Mouse (Mus musculus) limb, embryonic 11.5 days (tissue): ENCODE results near the gene Trarg1. TPM values are rescaled to one million over a fixed set of nuclear protein-coding genes. Genes with fewer than 3 reads are reported as not detected.

Experiments
- ATAC-seq: fragments of 200-750 bp; cut with Nextera tagmentation; 2 replicates; pipeline ENCODE4 v1.8.0; 2017; ENCODE audit warnings: low read depth; ENCODE audit not compliant: insufficient number of reproducible peaks, low FRiP score, low TSS enrichment
- DNase-seq: peaks from one replicate; pipeline ENCODE4 v3.0.0-alpha.2; 2015; ENCODE audit warnings: low spot score
- H3K27ac ChIP-seq: fragments of 300-500 bp; sonication (generic); replicated peaks from 2 replicates; pipeline ENCODE4 v1.5.1; 2014; ENCODE audit warnings: low read depth, mild to moderate bottlenecking, low read length
- H3K27me3 ChIP-seq: fragments of 300-500 bp; sonication (generic); 2 replicates; pipeline ENCODE4 v1.6.1; 2014; ENCODE audit warnings: mild to moderate bottlenecking, low read length, mixed read lengths; ENCODE audit not compliant: control insufficient read depth, insufficient read depth
- H3K36me3 ChIP-seq: fragments of 300-500 bp; sonication (generic); 2 replicates; pipeline ENCODE4 v1.6.1; 2014; ENCODE audit warnings: mild to moderate bottlenecking, low read length, moderate library complexity, mixed read lengths; ENCODE audit not compliant: control insufficient read depth, insufficient read depth
- H3K4me1 ChIP-seq: fragments of 300-500 bp; sonication (generic); 2 replicates; pipeline ENCODE4 v1.6.1; 2014; ENCODE audit warnings: low read length, mixed read lengths; ENCODE audit not compliant: control insufficient read depth, insufficient read depth
- H3K4me2 ChIP-seq: fragments of 300-500 bp; sonication (generic); 2 replicates; pipeline ENCODE4 v1.6.1; 2014; ENCODE audit warnings: low read depth, mild to moderate bottlenecking, moderate library complexity; ENCODE audit not compliant: severe bottlenecking
- H3K4me3 ChIP-seq: fragments of 300-500 bp; sonication (generic); 2 replicates; pipeline ENCODE4 v1.5.1; 2014; ENCODE audit warnings: low read depth, low read length
- H3K9ac ChIP-seq: fragments of 300-500 bp; sonication (generic); 2 replicates; pipeline ENCODE4 v1.6.1; 2014; ENCODE audit warnings: mild to moderate bottlenecking, low read length
- H3K9me3 ChIP-seq: fragments of 300-500 bp; sonication (generic); 2 replicates; pipeline ENCODE4 v1.6.1; 2016; ENCODE audit warnings: low read length; ENCODE audit not compliant: control insufficient read depth
- WGBS: fragments of 180-500 bp; shearing (Covaris S2); extraction: QIAGEN DNeasy Blood & Tissue Kit; methylation state at CpG from one replicate; pipeline ENCODE4 v1.1.7; 2014; 5-methylcytosine and 5-hydroxymethylcytosine counted together
- polyA plus RNA-seq: library from polyadenylated mRNA; unstranded; fragments of >200 nt; fragmentation: Nextera tagmentation; extraction: Ambion mirVana; gene quantifications from 2 replicates; pipeline ENCODE4 v1.2.1, GENCODE M21; 2014

The Trarg1 gene
- polyA plus RNA-seq, 1 experiment from 2014 or later = 0.08 TPM

DNA sequence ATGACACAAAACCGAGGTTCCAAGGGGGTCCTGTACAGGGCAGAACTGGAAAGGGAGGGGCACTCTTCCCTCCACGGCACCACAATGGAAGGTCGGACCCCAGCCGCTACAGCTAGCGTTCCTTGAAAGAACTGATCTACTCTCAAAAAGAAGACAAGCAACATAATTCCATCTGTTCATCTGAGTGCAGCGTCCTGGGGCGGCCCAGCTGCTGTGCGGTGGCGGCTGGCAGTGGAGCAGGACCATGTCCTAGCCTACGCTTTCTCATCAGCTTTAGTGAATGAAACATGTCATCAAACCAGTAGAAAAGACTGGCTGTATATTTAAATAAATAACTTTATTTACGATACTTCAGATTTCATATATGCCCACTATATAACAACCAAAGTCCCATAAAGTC, 48.5 kb downstream of the Trarg1 start:
- ATAC-seq (no peak), DNase-seq (no peak)
- Histone ChIP-seq H3K9ac (no peak overlapping the region), H3K4me2 (no peak overlapping the region), H3K36me3 (peaks cover 13% of the 10 kb centered on the region; the same call in 1 of the 2 replicates), H3K27me3 (no peaks in the 10 kb centered on the region), H3K4me3 (no peak overlapping the region), H3K9me3 (no peaks in the 10 kb centered on the region), H3K4me1 (no peaks in the 10 kb centered on the region), H3K27ac (no peak overlapping the region)
- 94% methylated on average over 11 of the region's 11 CpGs for WGBS

DNA sequence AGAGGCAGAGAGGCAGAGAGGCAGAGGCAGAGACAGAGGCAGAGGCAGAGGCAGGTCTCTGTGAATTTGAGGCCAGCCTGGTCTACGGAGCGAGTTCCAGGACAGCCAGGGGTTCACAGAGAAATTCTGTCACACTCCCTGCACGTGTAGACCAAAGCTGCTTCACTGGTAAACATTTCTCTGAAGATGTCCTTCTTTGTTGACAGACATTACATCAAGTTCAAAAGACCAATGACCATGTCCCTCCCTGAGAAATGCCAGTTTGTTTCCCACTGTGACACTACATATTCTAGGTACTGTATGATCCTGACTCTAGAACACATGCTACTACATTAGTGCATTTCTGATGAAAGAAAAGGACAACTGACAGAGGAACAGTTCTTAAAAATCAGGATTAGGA, 51.0 kb downstream of the Trarg1 start:
- Histone ChIP-seq H3K27me3 (no peaks in the 10 kb centered on the region), H3K9ac (no peak overlapping the region), H3K27ac (no peak overlapping the region), H3K9me3 (no peaks in the 10 kb centered on the region), H3K4me1 (no peaks in the 10 kb centered on the region), H3K4me3 (no peak overlapping the region), H3K4me2 (no peak overlapping the region), H3K36me3 (peaks cover 13% of the 10 kb centered on the region; the same call in 1 of the 2 replicates)
- no peak for DNase-seq
- no peak for ATAC-seq
- 87% methylated on average over 3 of the region's 3 CpGs for WGBS

DNA sequence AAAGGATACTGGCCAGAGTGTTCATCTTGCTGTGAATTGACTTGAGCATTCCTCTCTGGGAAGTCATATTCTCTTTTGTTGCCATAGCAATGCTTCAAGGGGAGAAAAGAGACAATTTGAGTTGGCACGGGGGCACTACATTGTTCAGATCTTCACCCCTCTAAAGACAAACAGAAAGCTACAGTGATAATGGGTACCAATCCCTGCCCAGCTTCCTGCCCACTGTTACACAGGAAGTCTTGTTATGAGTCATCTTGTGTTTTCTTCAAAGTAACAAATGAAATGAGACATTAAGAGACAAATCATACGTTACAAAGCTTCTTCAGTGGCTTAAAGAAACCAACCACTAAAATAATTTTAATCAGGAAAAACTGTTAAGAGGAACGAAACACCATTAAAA, 55.0 kb downstream of the Trarg1 start:
- DNase-seq (no peak), ATAC-seq (no peak)
- Histone ChIP-seq H3K9ac (no peak overlapping the region), H3K27me3 (no peaks in the 10 kb centered on the region), H3K27ac (no peak overlapping the region), H3K36me3 (peaks cover 8% of the 10 kb centered on the region; the same call in 1 of the 2 replicates), H3K4me1 (no peaks in the 10 kb centered on the region), H3K4me2 (no peak overlapping the region), H3K4me3 (no peak overlapping the region), H3K9me3 (no peaks in the 10 kb centered on the region)
- 88% methylated on average over 3 of the region's 3 CpGs for WGBS

DNA sequence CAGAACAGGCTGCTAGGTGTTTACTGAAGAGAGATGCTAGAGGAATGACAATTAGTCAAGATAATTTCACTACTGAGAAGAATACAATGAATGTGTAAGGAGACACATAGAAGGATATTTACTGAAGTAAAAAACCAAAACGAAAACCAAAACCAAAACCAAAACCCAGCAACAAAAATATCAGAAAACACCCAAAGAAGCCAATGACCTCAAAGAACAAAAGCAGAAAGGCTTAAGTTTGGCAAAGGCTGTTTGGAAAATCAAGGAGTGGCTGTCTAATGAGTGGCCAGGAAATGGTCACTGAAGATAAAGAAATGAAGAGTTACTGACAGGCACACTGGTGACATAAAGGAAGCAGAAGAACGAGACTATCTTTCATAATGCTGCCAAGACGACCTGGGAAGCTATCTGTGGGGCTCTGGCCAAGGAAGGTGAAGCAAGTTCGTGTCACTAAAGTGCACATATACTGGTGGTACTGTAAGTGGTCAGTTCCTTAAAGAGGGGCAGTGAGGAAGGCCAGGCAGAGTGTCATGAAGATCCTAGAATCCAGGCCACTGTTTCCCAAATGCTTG, 56.2 kb downstream of the Trarg1 start:
- H3K4me3 ChIP-seq = no peak overlapping the region
- H3K36me3 ChIP-seq = peaks cover 3% of the 10 kb centered on the region; the same call in 1 of the 2 replicates
- DNase-seq (no peak), ATAC-seq (no peak)
- H3K9me3 ChIP-seq = no peaks in the 10 kb centered on the region
- H3K4me1 ChIP-seq = no peaks in the 10 kb centered on the region
- H3K27ac ChIP-seq = no peak overlapping the region
- H3K4me2 ChIP-seq = no peak overlapping the region
- WGBS = 86% methylated on average over 4 of the region's 4 CpGs
- no peak overlapping the region for H3K9ac ChIP-seq
- H3K27me3 ChIP-seq = no peaks in the 10 kb centered on the region

DNA sequence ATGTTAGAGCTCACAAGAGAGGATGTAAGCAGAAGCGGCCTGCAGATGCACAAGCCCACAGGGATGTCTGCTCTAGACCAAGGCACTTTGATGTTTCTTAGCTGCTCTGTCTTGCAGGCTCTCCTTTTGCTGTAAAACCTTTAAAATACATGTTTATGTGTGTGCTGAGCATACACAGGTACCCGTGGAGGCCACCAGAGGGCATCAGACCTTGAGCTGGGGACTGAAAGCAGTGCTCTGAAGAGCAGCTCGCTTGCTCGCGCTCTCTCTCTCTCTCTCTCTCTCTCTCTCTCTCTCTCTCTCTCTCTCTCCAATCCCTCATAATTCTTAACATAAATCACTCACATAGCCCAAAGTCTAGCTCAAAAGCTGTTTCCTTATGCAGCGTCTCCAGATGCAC, 59.5 kb downstream of the Trarg1 start:
- no peak for ATAC-seq
- Histone ChIP-seq H3K27me3 (no peaks in the 10 kb centered on the region), H3K36me3 (peaks cover 4% of the 10 kb centered on the region; the same call in 1 of the 2 replicates), H3K4me3 (no peak overlapping the region), H3K27ac (no peak overlapping the region), H3K9ac (no peak overlapping the region), H3K4me1 (no peaks in the 10 kb centered on the region), H3K4me2 (no peak overlapping the region), H3K9me3 (no peaks in the 10 kb centered on the region)
- WGBS = 70% methylated on average over 6 of the region's 6 CpGs
- DNase-seq = peak; percentile 49

DNA sequence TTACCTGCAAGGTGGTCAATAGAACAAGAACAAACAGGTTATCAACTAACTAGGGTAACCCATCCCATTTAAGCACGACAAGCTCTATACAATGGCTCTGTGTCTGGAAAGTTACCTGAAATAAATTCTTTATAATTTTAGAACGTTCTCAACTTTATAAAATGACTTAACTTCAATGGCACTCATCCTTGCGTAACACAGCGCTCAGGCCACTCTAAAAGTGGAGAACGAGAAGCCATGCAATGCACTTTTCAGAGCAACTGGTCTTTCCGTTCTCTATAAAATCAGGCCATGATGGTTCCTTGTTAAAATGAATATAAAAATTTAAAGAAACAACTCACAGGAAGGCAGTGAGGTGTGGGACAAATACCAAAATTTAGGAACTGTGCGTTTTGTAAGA, 62.9 kb downstream of the Trarg1 start:
- 95% methylated on average over 7 of the region's 7 CpGs for WGBS
- ATAC-seq (no peak), DNase-seq (no peak)
- no peak overlapping the region for H3K4me2 ChIP-seq
- H3K9me3 ChIP-seq = no peaks in the 10 kb centered on the region
- H3K27ac ChIP-seq = no peak overlapping the region
- H3K4me1 ChIP-seq = no peaks in the 10 kb centered on the region
- H3K36me3 ChIP-seq = peaks cover 5% of the 10 kb centered on the region; the same call in 1 of the 2 replicates
- H3K4me3 ChIP-seq = no peak overlapping the region
- no peak overlapping the region for H3K9ac ChIP-seq
- no peaks in the 10 kb centered on the region for H3K27me3 ChIP-seq

DNA sequence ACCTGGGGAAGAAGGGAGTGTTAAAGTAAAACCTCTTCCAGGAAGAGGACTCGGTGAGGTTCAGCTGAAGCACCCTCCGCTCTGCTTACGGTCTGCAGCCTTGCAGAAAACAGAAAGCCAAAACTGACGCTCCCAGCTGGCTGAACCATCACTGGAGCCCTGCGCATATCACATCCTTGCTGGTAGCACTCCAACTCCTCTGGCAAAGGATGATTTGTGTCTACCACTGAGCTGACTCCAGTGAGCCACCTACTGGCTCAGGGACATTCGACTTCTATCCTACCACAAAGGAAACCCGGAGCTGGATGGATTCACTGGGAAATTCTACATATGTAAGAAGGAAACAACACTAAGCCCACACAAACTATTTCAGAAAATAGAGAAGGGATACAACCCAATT, 64.9 kb downstream of the Trarg1 start:
- H3K4me1 ChIP-seq = no peaks in the 10 kb centered on the region
- no peak overlapping the region for H3K27ac ChIP-seq
- no peak overlapping the region for H3K4me3 ChIP-seq
- ATAC-seq (no peak), DNase-seq (no peak)
- no peak overlapping the region for H3K4me2 ChIP-seq
- H3K36me3 ChIP-seq = peaks cover 10% of the 10 kb centered on the region; the same call in 1 of the 2 replicates
- no peaks in the 10 kb centered on the region for H3K27me3 ChIP-seq
- no peak overlapping the region for H3K9ac ChIP-seq
- WGBS = 84% methylated on average over 7 of the region's 7 CpGs
- H3K9me3 ChIP-seq = no peaks in the 10 kb centered on the region

DNA sequence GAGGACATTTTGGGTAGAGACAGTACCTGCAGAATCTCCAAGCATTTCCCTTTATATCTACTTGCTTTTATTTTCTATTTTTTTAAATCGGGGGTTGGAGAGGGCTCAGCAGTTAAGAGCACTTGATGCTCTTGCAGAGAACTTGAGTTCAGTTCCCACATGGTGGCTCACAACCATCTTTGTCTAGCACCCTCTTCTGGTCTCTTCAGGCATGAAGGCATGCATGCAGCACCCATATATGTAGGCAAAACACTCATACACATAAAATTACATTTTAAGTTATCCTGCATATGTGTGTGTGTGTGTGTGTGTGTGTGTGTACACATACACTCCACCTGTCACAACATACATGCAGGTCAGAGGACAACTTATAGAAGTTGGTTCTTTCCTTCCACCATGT, 66.3 kb downstream of the Trarg1 start:
- peaks cover 14% of the 10 kb centered on the region; the same call in 1 of the 2 replicates for H3K36me3 ChIP-seq
- H3K9ac ChIP-seq = no peak overlapping the region
- DNase-seq (no peak), ATAC-seq (no peak)
- H3K27me3 ChIP-seq = no peaks in the 10 kb centered on the region
- H3K4me3 ChIP-seq = no peak overlapping the region
- no peaks in the 10 kb centered on the region for H3K4me1 ChIP-seq
- H3K4me2 ChIP-seq = no peak overlapping the region
- WGBS = 88% methylated on average over 1 of the region's 1 CpGs
- H3K27ac ChIP-seq = no peak overlapping the region
- H3K9me3 ChIP-seq = no peaks in the 10 kb centered on the region
